Mouse (Mus musculus) neural tube, embryonic 14.5 days (tissue): ENCODE data around the gene Atp1b1. TPM values are rescaled to one million over a fixed set of nuclear protein-coding genes. Genes with fewer than 3 reads are reported as not detected.

Experiments
- ATAC-seq: fragments of 200-750 bp; cut with Nextera tagmentation; 2 replicates; pipeline ENCODE4 v1.8.0; 2017; ENCODE audit warnings: low read depth, mild to moderate bottlenecking, moderate TSS enrichment, moderate library complexity
- H3K27ac ChIP-seq: fragments of 300-500 bp; sonication (generic); 2 replicates; pipeline ENCODE4 v1.5.1; 2014; ENCODE audit warnings: low read depth, mild to moderate bottlenecking, control low read depth, low read length, moderate library complexity, mixed read lengths
- H3K27me3 ChIP-seq: fragments of 300-500 bp; sonication (generic); 2 replicates; pipeline ENCODE4 v1.6.1; 2014; ENCODE audit warnings: low read length; ENCODE audit not compliant: control insufficient read depth, insufficient read depth
- H3K36me3 ChIP-seq: fragments of 300-500 bp; sonication (generic); 2 replicates; pipeline ENCODE4 v1.6.1; 2014; ENCODE audit warnings: low read length, mixed read lengths; ENCODE audit not compliant: control insufficient read depth, insufficient read depth
- H3K4me1 ChIP-seq: fragments of 300-500 bp; sonication (generic); 2 replicates; pipeline ENCODE4 v1.6.1; 2014; ENCODE audit warnings: low read length; ENCODE audit not compliant: control insufficient read depth, insufficient read depth
- H3K4me2 ChIP-seq: fragments of 300-500 bp; sonication (generic); 2 replicates; pipeline ENCODE4 v1.6.1; 2014; ENCODE audit warnings: mild to moderate bottlenecking, low read depth, low read length, control low read depth
- H3K4me3 ChIP-seq: fragments of 300-500 bp; sonication (generic); 2 replicates; pipeline ENCODE4 v1.5.1; 2014; ENCODE audit warnings: low read depth, low read length, control low read depth, mixed read lengths
- H3K9ac ChIP-seq: fragments of 300-500 bp; sonication (generic); replicated peaks from 2 replicates; pipeline ENCODE4 v1.6.1; 2014; ENCODE audit warnings: low read depth, mild to moderate bottlenecking, control low read depth, low read length, mixed read lengths
- H3K9me3 ChIP-seq: fragments of 300-500 bp; sonication (generic); 2 replicates; pipeline ENCODE4 v1.6.1; 2016; ENCODE audit warnings: low read length; ENCODE audit not compliant: control insufficient read depth
- WGBS: fragments of 180-500 bp; shearing (Covaris S2); extraction: QIAGEN DNeasy Blood & Tissue Kit; methylation state at CpG from one replicate; pipeline ENCODE4 v1.1.7; 2014; 5-methylcytosine and 5-hydroxymethylcytosine counted together
- polyA plus RNA-seq: library from polyadenylated mRNA; unstranded; fragments of >200 nt; fragmentation: Nextera tagmentation; extraction: Ambion mirVana; gene quantifications from 2 replicates; pipeline ENCODE4 v1.2.1, GENCODE M21; 2014

Gene Atp1b1
- polyA plus RNA-seq, 1 experiment from 2014 or later: 266 TPM

DNA sequence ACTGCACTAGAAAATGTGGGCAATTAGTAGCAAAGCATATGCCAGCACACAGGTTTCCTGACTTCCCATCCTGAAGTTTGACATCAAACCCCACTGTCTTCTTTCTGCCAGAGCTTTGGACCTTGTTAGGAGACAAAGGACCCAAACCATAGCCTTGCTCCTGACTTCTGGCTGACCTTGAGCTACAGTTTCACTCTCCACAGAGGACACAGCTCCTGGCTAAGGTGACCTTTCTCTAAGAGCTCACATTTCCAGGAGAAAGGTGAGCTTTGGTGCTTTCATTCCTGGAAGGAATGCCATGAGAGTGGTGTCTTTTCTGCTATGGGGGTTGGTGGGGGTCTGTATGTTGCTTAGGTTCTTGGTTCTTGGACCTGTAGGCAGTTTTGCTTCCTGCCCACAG is 25.6 kb upstream of the Atp1b1 start:
- no peak overlapping the region for H3K27ac ChIP-seq
- no peaks in the 10 kb centered on the region for H3K4me1 ChIP-seq
- H3K9ac ChIP-seq: no peak overlapping the region
- H3K36me3 ChIP-seq: no peaks in the 10 kb centered on the region
- H3K4me3 ChIP-seq: no peak overlapping the region
- no peaks in the 10 kb centered on the region for H3K27me3 ChIP-seq
- no peak for ATAC-seq
- no peaks in the 10 kb centered on the region for H3K9me3 ChIP-seq
- H3K4me2 ChIP-seq: no peak overlapping the region

DNA sequence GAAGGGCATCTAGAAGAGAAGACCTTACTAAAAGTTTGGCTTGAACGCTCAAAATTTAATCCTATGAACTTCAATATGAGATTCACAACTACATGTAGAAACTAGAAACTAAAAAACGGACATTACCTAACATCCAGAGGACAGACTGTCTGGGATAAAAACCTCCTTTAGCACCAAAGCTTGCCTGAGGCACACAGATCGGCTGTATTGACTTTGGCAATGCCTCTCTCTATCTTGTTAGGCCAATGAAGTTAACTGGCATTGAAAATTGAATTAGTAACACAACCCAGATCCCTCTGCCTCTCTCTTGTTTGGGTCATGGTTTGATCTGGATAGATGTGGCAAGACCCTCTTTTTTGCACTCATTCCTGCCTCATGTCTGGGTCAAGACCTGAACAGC is 24.7 kb upstream of the Atp1b1 start:
- Histone ChIP-seq H3K4me1 (no peaks in the 10 kb centered on the region), H3K36me3 (no peaks in the 10 kb centered on the region), H3K9me3 (no peaks in the 10 kb centered on the region), H3K4me2 (no peak overlapping the region), H3K9ac (no peak overlapping the region), H3K27me3 (no peaks in the 10 kb centered on the region), H3K4me3 (no peak overlapping the region), H3K27ac (no peak overlapping the region)
- ATAC-seq: no peak
- 74% methylated on average over 3 of the region's 3 CpGs for WGBS

DNA sequence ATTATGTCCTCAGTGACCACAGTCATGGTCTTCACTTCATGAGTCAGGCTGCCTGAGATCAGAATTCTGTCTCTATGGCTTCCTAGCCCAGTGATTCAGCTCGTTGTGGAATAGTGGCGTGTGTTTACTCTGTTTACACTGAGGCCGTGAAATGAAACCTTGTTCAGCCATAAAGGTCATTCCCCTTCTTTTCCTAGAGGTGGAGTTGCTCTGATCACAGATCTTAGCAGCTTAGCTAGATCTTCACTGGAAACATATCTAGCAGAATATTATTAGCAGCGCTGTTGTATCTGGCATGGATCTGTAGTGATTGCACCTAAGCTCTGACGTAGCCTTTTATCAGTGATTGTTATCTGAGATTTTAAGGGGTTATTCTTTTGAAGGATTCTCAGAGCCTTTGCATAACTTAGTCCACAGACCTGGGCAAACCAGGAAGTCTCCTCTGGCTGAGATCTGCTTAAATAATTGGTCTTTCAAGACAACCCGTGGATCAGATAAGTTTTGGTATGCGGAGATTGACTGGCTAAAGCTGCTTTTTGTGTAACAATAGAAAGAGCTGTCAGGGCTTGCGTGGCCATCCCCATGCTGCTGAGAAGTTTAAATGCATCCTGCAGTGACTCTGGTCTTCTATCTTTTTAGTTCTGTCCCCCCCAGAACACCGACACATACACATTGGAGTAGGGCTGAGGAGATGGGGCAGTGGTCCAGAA is 23.6 kb upstream of the Atp1b1 start:
- Histone ChIP-seq H3K27me3 (no peaks in the 10 kb centered on the region), H3K36me3 (no peaks in the 10 kb centered on the region), H3K9me3 (no peaks in the 10 kb centered on the region), H3K27ac (no peak overlapping the region), H3K4me3 (no peak overlapping the region), H3K9ac (no peak overlapping the region), H3K4me2 (no peak overlapping the region), H3K4me1 (no peaks in the 10 kb centered on the region)
- no peak for ATAC-seq
- 70% methylated on average over 9 of the region's 9 CpGs for WGBS

- WGBS: 84% methylated on average over 5 of the region's 5 CpGs
- no peaks in the 10 kb centered on the region for H3K4me1 ChIP-seq
- H3K4me3 ChIP-seq: no peak overlapping the region
- no peaks in the 10 kb centered on the region for H3K36me3 ChIP-seq
- no peaks in the 10 kb centered on the region for H3K27me3 ChIP-seq
- H3K9me3 ChIP-seq: no peaks in the 10 kb centered on the region
- ATAC-seq: no peak
- H3K4me2 ChIP-seq: no peak overlapping the region
- H3K9ac ChIP-seq: no peak overlapping the region
- H3K27ac ChIP-seq: no peak overlapping the region
Observed at GRCm38 (mm10) chr1:164480755-164481644, 22.8 kb upstream of the Atp1b1 start.

DNA sequence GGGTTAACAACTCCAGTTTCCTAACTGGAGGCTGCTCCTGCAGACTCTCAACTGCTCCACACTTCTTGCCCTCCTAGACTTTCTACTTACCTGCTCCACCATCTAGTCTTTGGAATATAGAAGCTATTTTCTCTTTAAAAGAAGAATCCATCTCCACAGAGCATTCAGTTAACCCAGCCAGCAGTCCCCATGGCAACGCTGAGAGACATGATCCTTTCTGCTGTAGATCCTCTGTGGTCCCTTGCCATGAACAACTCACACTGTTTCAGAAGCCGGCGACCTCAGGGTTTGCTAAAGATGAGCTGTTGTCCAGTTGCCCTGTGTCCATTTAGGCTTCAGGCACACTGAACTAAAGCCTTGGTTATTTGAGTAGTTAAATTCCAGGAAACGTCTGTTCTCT is 17.7 kb upstream of the Atp1b1 start:
- no peak for ATAC-seq
- H3K27ac ChIP-seq: no peak overlapping the region
- no peak overlapping the region for H3K4me3 ChIP-seq
- no peaks in the 10 kb centered on the region for H3K36me3 ChIP-seq
- no peak overlapping the region for H3K4me2 ChIP-seq
- no peaks in the 10 kb centered on the region for H3K9me3 ChIP-seq
- no peaks in the 10 kb centered on the region for H3K4me1 ChIP-seq
- no peak overlapping the region for H3K9ac ChIP-seq
- WGBS: 89% methylated on average over 4 of the region's 4 CpGs
- H3K27me3 ChIP-seq: no peaks in the 10 kb centered on the region

DNA sequence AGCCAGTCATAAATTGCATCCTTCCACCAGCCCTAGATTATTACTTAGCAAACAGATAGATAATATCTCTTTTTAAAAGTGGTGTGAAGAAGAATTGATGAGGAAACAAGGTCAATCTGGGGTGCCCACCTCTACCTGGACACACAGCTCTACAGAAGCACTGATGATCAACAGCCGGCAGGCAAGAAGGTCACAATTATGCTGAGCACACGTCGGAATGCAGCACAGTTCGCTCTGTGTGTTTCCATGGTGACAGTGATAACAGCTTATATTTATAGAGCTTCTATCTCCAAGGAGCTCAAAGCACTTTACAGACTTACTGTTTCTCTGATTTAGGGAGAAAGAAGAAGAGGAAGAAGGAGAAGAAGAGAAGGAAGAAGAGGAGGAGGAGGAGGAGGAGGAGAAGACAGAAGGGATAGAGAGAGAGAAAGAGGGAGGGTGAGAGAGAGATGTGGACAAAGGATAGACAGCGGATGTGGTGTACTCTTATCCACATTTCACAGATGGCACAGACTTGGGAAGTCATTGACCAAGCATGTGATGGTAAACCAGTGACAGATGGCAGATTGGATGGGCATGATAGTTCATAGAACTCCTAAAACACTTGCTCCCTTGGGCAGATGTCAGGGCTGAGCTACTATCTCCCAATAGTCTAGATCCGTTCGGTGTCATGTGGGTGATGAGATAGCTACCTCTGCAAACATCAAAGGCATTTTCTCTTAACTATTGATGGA is 16.8 kb upstream of the Atp1b1 start:
- H3K9ac ChIP-seq: no peak overlapping the region
- H3K4me1 ChIP-seq: no peaks in the 10 kb centered on the region
- ATAC-seq: peak; percentile 83
- no peaks in the 10 kb centered on the region for H3K27me3 ChIP-seq
- WGBS: 53% methylated on average over 7 of the region's 7 CpGs
- no peak overlapping the region for H3K4me3 ChIP-seq
- no peak overlapping the region for H3K27ac ChIP-seq
- no peaks in the 10 kb centered on the region for H3K9me3 ChIP-seq
- no peak overlapping the region for H3K4me2 ChIP-seq
- H3K36me3 ChIP-seq: no peaks in the 10 kb centered on the region

GRCm38 (mm10) chr1:164474310-164474709 is 16.2 kb upstream of the Atp1b1 start:
- Histone ChIP-seq H3K27ac (no peak overlapping the region), H3K27me3 (no peaks in the 10 kb centered on the region), H3K9me3 (no peaks in the 10 kb centered on the region), H3K4me3 (no peak overlapping the region), H3K4me2 (no peak overlapping the region), H3K9ac (no peak overlapping the region), H3K4me1 (no peaks in the 10 kb centered on the region), H3K36me3 (no peaks in the 10 kb centered on the region)
- no peak for ATAC-seq
- WGBS: 88% methylated on average over 6 of the region's 6 CpGs

DNA sequence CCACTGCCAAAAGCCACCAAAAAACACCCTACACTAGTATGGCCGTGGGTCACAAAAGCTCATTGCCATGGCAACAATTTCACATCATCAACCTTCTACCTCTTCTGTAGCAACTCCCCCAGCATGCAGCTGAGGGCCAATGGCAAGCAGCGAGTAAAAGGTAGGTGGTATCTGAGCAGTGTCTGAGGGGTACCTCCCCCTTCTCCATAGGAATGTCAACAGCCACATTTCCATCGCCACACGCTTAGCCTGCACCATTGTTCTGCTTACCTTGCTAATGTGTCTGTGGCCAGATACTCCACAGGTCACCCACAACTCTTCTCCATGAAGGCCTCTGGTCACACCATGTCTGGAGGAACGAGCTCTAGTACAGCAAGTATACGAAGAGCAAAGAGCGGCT is 15.2 kb upstream of the Atp1b1 start:
- 90% methylated on average over 7 of the region's 7 CpGs for WGBS
- Histone ChIP-seq H3K4me2 (no peak overlapping the region), H3K9me3 (no peaks in the 10 kb centered on the region), H3K36me3 (no peaks in the 10 kb centered on the region), H3K27me3 (no peaks in the 10 kb centered on the region), H3K4me1 (no peaks in the 10 kb centered on the region), H3K27ac (no peak overlapping the region), H3K4me3 (no peak overlapping the region), H3K9ac (no peak overlapping the region)
- ATAC-seq: no peak

DNA sequence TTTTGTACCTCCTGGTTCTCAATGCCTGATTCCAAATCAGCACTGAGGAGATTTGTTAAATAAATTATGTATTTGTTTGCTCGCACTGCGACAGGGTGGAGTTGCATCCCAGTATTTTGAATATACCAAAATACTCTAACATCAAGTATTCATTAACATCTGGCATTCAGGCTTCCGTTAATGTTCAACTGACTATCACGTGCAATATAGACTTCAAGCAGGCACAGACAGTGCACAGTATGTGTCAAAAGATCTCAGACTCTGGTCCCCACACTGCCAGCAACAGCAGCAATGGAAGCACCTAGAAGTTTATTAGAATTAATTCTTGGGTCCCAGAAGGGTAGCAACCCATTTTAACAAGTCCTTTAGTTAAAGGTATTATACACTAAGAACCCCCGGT is 13.5 kb upstream of the Atp1b1 start:
- Histone ChIP-seq H3K27me3 (no peaks in the 10 kb centered on the region), H3K9ac (no peak overlapping the region), H3K9me3 (no peaks in the 10 kb centered on the region), H3K36me3 (no peaks in the 10 kb centered on the region), H3K27ac (no peak overlapping the region), H3K4me1 (no peaks in the 10 kb centered on the region), H3K4me3 (no peak overlapping the region), H3K4me2 (no peak overlapping the region)
- WGBS: 88% methylated on average over 5 of the region's 5 CpGs
- no peak for ATAC-seq
